20 mouse cellular contexts compared by ENCODE assay signal in the genomic region with DNA sequence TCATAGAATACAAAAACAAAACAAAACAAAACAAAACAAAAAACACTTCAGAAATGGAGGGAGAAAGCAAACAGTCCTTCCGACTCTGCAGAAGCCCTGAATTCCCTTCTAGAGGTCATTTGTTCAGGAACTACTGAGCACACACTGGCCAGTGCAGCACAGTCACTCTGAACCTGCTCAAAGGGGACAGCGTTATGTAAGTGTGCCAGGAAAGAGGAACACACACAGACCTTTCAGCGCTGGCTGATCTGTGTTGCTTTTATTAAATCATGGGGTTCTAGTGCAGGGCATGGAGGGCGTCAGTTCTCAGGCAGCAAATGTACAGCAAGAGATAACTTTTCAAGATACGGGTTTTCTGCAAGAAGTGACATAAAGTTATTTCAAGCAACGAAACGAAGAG. TPM values are rescaled to one million over a fixed set of nuclear protein-coding genes. Genes with fewer than 3 reads are reported as not detected.
DNase-seq lines count a peak whose midpoint lies in the region; ATAC-seq and TF ChIP-seq lines count a peak whose summit lies in the region.
"Had no signal": no experiment of that assay in that cellular context is flagged by ENCODE, and none has a peak within 500 bp of the region (broad histone marks: within the 10 kb centered on the region; RNA-seq: fewer than 3 reads in every experiment).

No protein-coding gene starts in this region.

- H3K79me2 ChIP-seq in MEL (ENCODE audit: control insufficient read depth, insufficient read depth, low read length, poor library complexity), result no peaks in the 10 kb centered on the region

- H3K27ac ChIP-seq in heart, postnatal 0 days (ENCODE audit: low read depth), result no peak overlapping the region
- no peak overlapping the region for H3K27ac ChIP-seq in MEL (ENCODE audit: control insufficient read depth, low read depth, low read length)
- no peak overlapping the region for H3K27ac ChIP-seq in forebrain, embryonic 14.5 days (ENCODE audit: low read depth, low read length)
- H3K27ac ChIP-seq: forebrain, embryonic 10.5 days; hindbrain, embryonic 15.5 days; intestine, embryonic 15.5 days; liver, embryonic 15.5 days; midbrain, embryonic 15.5 days had no signal

- WGBS in heart, postnatal 0 days, result 41% methylated on average over 7 of the region's 7 CpGs
- WGBS in forebrain, embryonic 14.5 days, result 80% methylated on average over 7 of the region's 7 CpGs

- TF ChIP-seq POLR2A in MEL (IDR thresholded peaks at IDR 0.05; ENCODE audit: control insufficient read depth in 1 of 2, insufficient read depth in 1 of 2, low read depth in 1 of 2, low read length in 2 of 2, poor library complexity in 1 of 2), result no peak

- TF ChIP-seq CTCF in heart, postnatal 0 days (IDR thresholded peaks at IDR 0.05; ENCODE audit: low read depth), result no peak
- TF ChIP-seq CTCF in MEL (IDR thresholded peaks at IDR 0.05 in 2 of 3, conservative IDR thresholded peaks at IDR 0.05 in 1 of 3; ENCODE audit: control insufficient read depth in 1 of 3, insufficient read depth in 1 of 3, low read depth in 2 of 3, low read length in 3 of 3, poor library complexity in 1 of 3, severe bottlenecking in 1 of 3), result no peak

- H3K9ac ChIP-seq in heart, postnatal 0 days (replicated peaks; ENCODE audit: low read depth, low read length), result no peak overlapping the region
- no peak overlapping the region for H3K9ac ChIP-seq in MEL (ENCODE audit: control insufficient read depth, low read depth, low read length, poor library complexity, severe bottlenecking)
- H3K9ac ChIP-seq in forebrain, embryonic 14.5 days (ENCODE audit: low read length), result no peak overlapping the region
- H3K9ac ChIP-seq: hindbrain, embryonic 15.5 days; intestine, embryonic 15.5 days; liver, embryonic 15.5 days; midbrain, embryonic 15.5 days had no signal

- TF ChIP-seq EP300 in heart, postnatal 0 days (IDR thresholded peaks at IDR 0.05; ENCODE audit: low read depth), result no peak
- TF ChIP-seq EP300 in MEL (IDR thresholded peaks at IDR 0.05; ENCODE audit: low read depth in 1 of 2, low read length in 2 of 2), result no peak

- no peaks in the 10 kb centered on the region for H3K4me1 ChIP-seq in heart, postnatal 0 days (ENCODE audit: control insufficient read depth, insufficient read depth)
- H3K4me1 ChIP-seq in MEL (ENCODE audit: control insufficient read depth in 1 of 2, insufficient read depth in 2 of 2, low read length in 2 of 2), result no peaks in the 10 kb centered on the region
- H3K4me1 ChIP-seq in forebrain, embryonic 14.5 days (ENCODE audit: control insufficient read depth, insufficient read depth, low read length), result no peaks in the 10 kb centered on the region
- H3K4me1 ChIP-seq: hindbrain, embryonic 15.5 days; intestine, embryonic 15.5 days; liver, embryonic 15.5 days; midbrain, embryonic 15.5 days had no signal

- H3K4me3 ChIP-seq in heart, postnatal 0 days (ENCODE audit: low read depth, low read length), result no peak overlapping the region
- H3K4me3 ChIP-seq in MEL (ENCODE audit: control insufficient read depth in 1 of 2, insufficient read depth in 1 of 2, low read depth in 2 of 2, low read length in 2 of 2), result no peak overlapping the region
- H3K4me3 ChIP-seq in forebrain, embryonic 14.5 days (ENCODE audit: low read depth, low read length), result no peak overlapping the region
- H3K4me3 ChIP-seq: forebrain, embryonic 10.5 days; hindbrain, embryonic 15.5 days; intestine, embryonic 15.5 days; liver, embryonic 15.5 days; midbrain, embryonic 15.5 days; myocyte had no signal

- DNase-seq in heart, postnatal 0 days (ENCODE audit: low spot score), result no peak
- no peak for DNase-seq in heart, postnatal 14 days
- peak; percentile 36 for DNase-seq in MEL (ENCODE audit: low read depth, low spot score)
- DNase-seq in brain, adult 2 months (ENCODE audit: low read depth, low spot score), result peak; percentile 38
- peak; percentile 9 for DNase-seq in skeletal muscle tissue, adult 2 months (ENCODE audit: low read depth, low spot score)
- no peak for DNase-seq in forebrain, embryonic 14.5 days (ENCODE audit: low spot score)
- no peak for DNase-seq in Muller cell, postnatal 12 days (ENCODE audit: inconsistent ontology term)
- DNase-seq: cerebellum, adult 18-20 months; cerebellum, postnatal 25 days; heart, postnatal 36 days; layer of hippocampus, postnatal 36 days; thymus, adult 2 months had no signal

- intact Hi-C loops in heart, postnatal 14 days (cut with DNase I), result no loop called here

- no peak for TF ChIP-seq RAD21 in MEL (IDR thresholded peaks at IDR 0.05; ENCODE audit: low read depth, low read length)

- no peak overlapping the region for H3K4me2 ChIP-seq in heart, postnatal 0 days (ENCODE audit: low read depth, low read length)
- H3K4me2 ChIP-seq in forebrain, embryonic 14.5 days (ENCODE audit: low read length), result no peak overlapping the region
- H3K4me2 ChIP-seq: hindbrain, embryonic 15.5 days; intestine, embryonic 15.5 days; liver, embryonic 15.5 days; midbrain, embryonic 15.5 days had no signal

- no peaks in the 10 kb centered on the region; the same call in 1 of the 2 replicates for H3K9me3 ChIP-seq in heart, postnatal 0 days (replicated peaks; ENCODE audit: control insufficient read depth, low read length)
- H3K9me3 ChIP-seq in MEL (replicated peaks; ENCODE audit: insufficient read depth, low read length), result no peaks in the 10 kb centered on the region
- H3K9me3 ChIP-seq in forebrain, embryonic 14.5 days (replicated peaks; ENCODE audit: control insufficient read depth, low read length), result no peaks in the 10 kb centered on the region
- H3K9me3 ChIP-seq: forebrain, embryonic 10.5 days; hindbrain, embryonic 15.5 days; intestine, embryonic 15.5 days; liver, embryonic 15.5 days; midbrain, embryonic 15.5 days had no signal

- ATAC-seq in heart, postnatal 0 days (ENCODE audit: insufficient read depth, low read depth), result peak; percentile 62; the same call in 1 of the 2 replicates
- no peak for ATAC-seq in forebrain, embryonic 14.5 days
- ATAC-seq: intestine, embryonic 15.5 days; lung, postnatal 0 days; midbrain, embryonic 15.5 days; Patski had no signal

- no peaks in the 10 kb centered on the region for H3K36me3 ChIP-seq in heart, postnatal 0 days (replicated peaks; ENCODE audit: control insufficient read depth, insufficient read depth, low read length)
- 0 out of 4 replicates have a peak, but pooled peaks cover 0 to 2% of the 10 kb centered on the region in 2 experiments for H3K36me3 ChIP-seq in MEL (ENCODE audit: control insufficient read depth in 1 of 2, insufficient read depth in 2 of 2, low read length in 2 of 2)
- no peaks in the 10 kb centered on the region for H3K36me3 ChIP-seq in forebrain, embryonic 14.5 days (ENCODE audit: control insufficient read depth, insufficient read depth, low read length)
- H3K36me3 ChIP-seq: forebrain, embryonic 10.5 days; hindbrain, embryonic 15.5 days; intestine, embryonic 15.5 days; liver, embryonic 15.5 days; midbrain, embryonic 15.5 days had no signal

- no peaks in the 10 kb centered on the region for H3K27me3 ChIP-seq in heart, postnatal 0 days (ENCODE audit: control insufficient read depth, insufficient read depth, low read length)
- peaks cover 0 to 3% of the 10 kb centered on the region in 2 experiments; a peak in 2 of 4 replicates for H3K27me3 ChIP-seq in MEL (ENCODE audit: control insufficient read depth in 1 of 2, insufficient read depth in 2 of 2, low read length in 2 of 2)
- H3K27me3 ChIP-seq in forebrain, embryonic 14.5 days (replicated peaks; ENCODE audit: control insufficient read depth, insufficient read depth, low read length), result no peaks in the 10 kb centered on the region
- H3K27me3 ChIP-seq: hindbrain, embryonic 15.5 days; intestine, embryonic 15.5 days; liver, embryonic 15.5 days; midbrain, embryonic 15.5 days; Patski had no signal

TF ChIP-seq in MEL, 35 proteins besides CTCF, POLR2A, EP300 and RAD21:
- TF ChIP-seq KAT2A (conservative IDR thresholded peaks at IDR 0.05; ENCODE audit: low read depth, low read length) (no peak), MEF2A (IDR thresholded peaks at IDR 0.05; ENCODE audit: extremely low read depth, insufficient replicate concordance, low read depth, low read length, poor library complexity, severe bottlenecking) (no peak), USF2 (IDR thresholded peaks at IDR 0.05; ENCODE audit: borderline replicate concordance in 1 of 2, insufficient read depth in 1 of 2, low read depth in 1 of 2, low read length in 2 of 2) (no peak), MAFK (IDR thresholded peaks at IDR 0.05; ENCODE audit: borderline replicate concordance, low read depth, low read length) (no peak), E2F4 (IDR thresholded peaks at IDR 0.05; ENCODE audit: borderline replicate concordance, low read depth, low read length) (no peak), TBP (IDR thresholded peaks at IDR 0.05; ENCODE audit: low read depth, low read length) (no peak), JUND (IDR thresholded peaks at IDR 0.05; ENCODE audit: low read depth, low read length) (no peak), MYC (IDR thresholded peaks at IDR 0.05; ENCODE audit: low read depth, low read length) (no peak), CHD2 (IDR thresholded peaks at IDR 0.05; ENCODE audit: low read length) (no peak), USF1 (IDR thresholded peaks at IDR 0.05; ENCODE audit: low read depth, low read length) (no peak), NELFE (IDR thresholded peaks at IDR 0.05; ENCODE audit: low read depth, low read length) (no peak)

RNA-seq across cellular contexts. Expression of gene Rad52, which starts 19.3 kb away (rescaled TPM):
- 22.4 and 31.2 TPM in 2 replicates for total RNA-seq in heart, postnatal 0 days (2014; rRNA removed; ENCODE audit: low replicate concordance)
- polyA plus RNA-seq in heart, postnatal 0 days (2015; fragmentation: Nextera tagmentation; extraction: Ambion mirVana), result 8.6 and 9.7 TPM in 2 replicates
- 10 to 100 TPM; 12.3 to 14.3 TPM for total RNA-seq in heart, postnatal 14 days (2021)
- total RNA-seq in MEL (2012; rRNA removed), result 11.1 and 13.5 TPM in 2 replicates
- polyA plus RNA-seq in MEL (2012; ENCODE audit: insufficient read depth in 1 of 2, insufficient read length in 2 of 2, low read depth in 1 of 2, low replicate concordance in 2 of 2, missing spikeins in 1 of 2), result 10 to 100 TPM in 1 of 2 experiments, not detected in 1; 19.1 TPM
- 21.8 and 22.4 TPM in 2 replicates for polyA plus RNA-seq in forebrain, embryonic 14.5 days (2014; fragmentation: Nextera tagmentation; extraction: Ambion mirVana)

RNA-seq across cellular contexts. Expression of gene Erc1, which starts 35.2 kb away (rescaled TPM):
- 19.2 and 30.7 TPM in 2 replicates for total RNA-seq in heart, postnatal 0 days (2014; rRNA removed; ENCODE audit: low replicate concordance)
- polyA plus RNA-seq in heart, postnatal 0 days (2015; fragmentation: Nextera tagmentation; extraction: Ambion mirVana), result 11.9 and 12.5 TPM in 2 replicates
- 10 to 100 TPM; 36.9 to 39.9 TPM for total RNA-seq in heart, postnatal 14 days (2021)
- total RNA-seq in MEL (2012; rRNA removed), result 3.8 and 4.0 TPM in 2 replicates
- 10 to 100 TPM in 1 of 2 experiments, 1 to 10 TPM in 1; 9.4 to 79.9 TPM for polyA plus RNA-seq in MEL (2012; ENCODE audit: insufficient read depth in 1 of 2, insufficient read length in 2 of 2, low read depth in 1 of 2, low replicate concordance in 2 of 2, missing spikeins in 1 of 2)
- polyA plus RNA-seq in forebrain, embryonic 14.5 days (2014; fragmentation: Nextera tagmentation; extraction: Ambion mirVana), result 28.1 and 37.7 TPM in 2 replicates

Comparison
In these comparisons a context has a peak if more than half of its experiments do, and no peak if none do; other contexts are left out.
1. DNase-seq: peak in MEL (single experiment), brain, adult 2 months (single experiment) and skeletal muscle tissue, adult 2 months (single experiment); none in heart, postnatal 0 days (single experiment), heart, postnatal 14 days (0 of 2), forebrain, embryonic 14.5 days (single experiment) and Muller cell, postnatal 12 days (single experiment).